Mouse (Mus musculus) heart, adult 2 months (tissue): ENCODE results near the gene Slc35g3. TPM values are rescaled to one million over a fixed set of nuclear protein-coding genes. Genes with fewer than 3 reads are reported as not detected.

Source experiments
- DNase-seq, 2 experiments: peaks; one replicate each; pipeline ENCODE4 v3.0.0; 2021
- H3K27ac ChIP-seq: fragments of 200-600 bp; 2 replicates; pipeline ENCODE4 v1.8.1; 2022
- H3K27me3 ChIP-seq: fragments of 200-500 bp; 2 replicates; pipeline ENCODE4 v1.6.1; 2012; ENCODE audit warnings: mild to moderate bottlenecking, low read length, inconsistent platforms, mixed read lengths; ENCODE audit not compliant: control insufficient read depth, insufficient read depth
- H3K36me3 ChIP-seq: fragments of 200-500 bp; 2 replicates; pipeline ENCODE4 v1.6.1; 2012; ENCODE audit warnings: low read length, inconsistent platforms; ENCODE audit not compliant: control insufficient read depth, insufficient read depth
- H3K4me1 ChIP-seq: fragments of 200-500 bp; 2 replicates; pipeline ENCODE4 v1.6.1; 2011; ENCODE audit warnings: low read length; ENCODE audit not compliant: control insufficient read depth, insufficient read depth
- H3K4me3 ChIP-seq: fragments of 200-600 bp; 2 replicates; pipeline ENCODE4 v1.8.1; 2022
- H3K79me2 ChIP-seq: fragments of 200-500 bp; replicated peaks from 2 replicates; pipeline ENCODE4 v1.6.1; 2012; ENCODE audit warnings: mild to moderate bottlenecking, inconsistent platforms, low read length, moderate library complexity, mixed read lengths; ENCODE audit not compliant: control insufficient read depth, insufficient read depth
- H3K9ac ChIP-seq: fragments of 200-500 bp; 2 replicates; pipeline ENCODE4 v1.6.1; 2012; ENCODE audit warnings: low read depth, mild to moderate bottlenecking, control low read depth, inconsistent platforms, low read length, mixed read lengths
- CTCF ChIP-seq: fragments of 200-600 bp; IDR thresholded peaks from 2 replicates; pipeline ENCODE4 v1.8.1; 2022; ENCODE audit warnings: antibody characterized with exemption, mild to moderate bottlenecking, moderate library complexity
- EP300 ChIP-seq: fragments of 200-500 bp; IDR thresholded peaks from 2 replicates; pipeline ENCODE4 v1.6.1; 2011; ENCODE audit warnings: low read depth, low read length, control low read depth; ENCODE audit not compliant: insufficient read depth
- POLR2A ChIP-seq: fragments of 200-500 bp; IDR thresholded peaks from 2 replicates; pipeline ENCODE4 v1.6.1; 2011; ENCODE audit warnings: mild to moderate bottlenecking, low read depth, low read length, control low read depth; ENCODE audit not compliant: insufficient read depth
- WGBS: fragments of 180-500 bp; shearing (Covaris S2); methylation state at CpG from one replicate; pipeline ENCODE4 v1.1.7; 2018; 5-methylcytosine and 5-hydroxymethylcytosine counted together
- intact Hi-C: fragments of 180-260 bp; cut with DNase I; formaldehyde crosslinking; loops from one replicate; pipeline ENCODE4 v1.15.1; 2025
- polyA plus RNA-seq: library from polyadenylated mRNA; depleted of rRNA; stranded (reverse); fragments of >200 nt; gene quantifications from 2 replicates; pipeline ENCODE4 v1.2.3, GENCODE M21; 2012
- total RNA-seq, 2 experiments: library from RNA; stranded (reverse); gene quantifications; 2 replicates each; pipeline ENCODE4 v1.2.3; 2021

The Slc35g3 gene
- total and polyA plus RNA-seq, 3 experiments = 0.35 TPM; not detected in 2

DNA sequence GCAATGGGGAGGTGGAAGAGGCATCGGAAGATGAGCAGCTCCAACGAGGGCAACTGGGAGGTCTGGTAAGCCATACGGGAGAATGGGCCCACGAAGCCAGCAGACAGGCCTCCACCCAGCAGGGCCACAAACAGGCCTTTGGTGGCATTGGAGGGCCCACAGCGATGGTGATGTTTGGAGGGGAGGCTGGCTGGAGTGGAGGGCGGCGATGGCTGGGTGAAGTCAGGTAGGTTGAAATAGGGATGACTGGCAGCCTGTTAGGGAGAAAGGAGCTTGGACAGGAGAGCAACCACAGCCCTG lies 917 bp downstream of the Slc35g3 start:
- intact Hi-C loops = no loop called here
- Histone ChIP-seq H3K79me2 (no peaks in the 10 kb centered on the region), H3K36me3 (peaks cover 5% of the 10 kb centered on the region), H3K4me1 (peaks cover 4% of the 10 kb centered on the region; the same call in 1 of the 2 replicates), H3K27me3 (no peaks in the 10 kb centered on the region), H3K4me3 (no peak overlapping the region), H3K27ac (no peak overlapping the region), H3K9ac (no peak overlapping the region)
- WGBS = 98% methylated on average over 7 of the region's 7 CpGs
- DNase-seq = no peak
- TF ChIP-seq POLR2A = no peak
- TF ChIP-seq CTCF = no peak
- no peak for TF ChIP-seq EP300

DNA sequence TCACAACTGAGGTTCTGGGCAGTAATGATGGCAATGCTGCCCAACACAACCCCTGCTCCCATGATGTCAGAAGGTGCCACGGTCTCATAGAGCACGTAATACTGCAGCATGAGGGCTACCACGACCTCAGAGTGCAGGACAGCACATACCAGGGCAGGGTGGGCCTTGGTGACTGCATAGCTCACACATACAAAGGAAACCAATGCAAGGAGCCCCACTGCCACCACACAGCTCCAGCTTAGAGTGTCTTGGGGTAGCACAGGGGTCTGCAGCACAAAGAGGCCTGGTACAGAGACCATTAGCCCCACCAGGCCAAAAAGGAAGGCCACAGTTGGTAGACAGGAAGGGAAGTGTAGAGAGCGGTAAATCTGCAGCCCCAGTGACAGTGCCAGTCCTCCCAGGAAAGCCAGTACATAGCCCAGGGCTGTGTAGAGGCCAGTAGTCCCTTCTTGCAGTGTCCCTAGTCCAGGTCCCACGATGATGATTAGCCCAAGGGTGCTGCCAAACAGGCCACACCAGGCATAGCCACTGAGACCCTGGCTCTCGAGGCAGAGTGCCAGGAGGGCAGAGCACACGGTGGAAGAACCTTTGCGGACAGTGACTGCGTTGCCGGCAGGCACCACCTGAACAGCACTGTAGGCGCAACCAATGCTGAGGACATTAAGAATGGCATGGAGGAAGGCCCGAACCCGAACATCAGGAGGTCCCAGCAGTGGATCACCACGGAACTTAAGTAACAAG lies 1.4 kb downstream of the Slc35g3 start:
- TF ChIP-seq CTCF (no peak), POLR2A (no peak), EP300 (no peak)
- WGBS = 85% methylated on average over 14 of the region's 14 CpGs
- no peak for DNase-seq

DNA sequence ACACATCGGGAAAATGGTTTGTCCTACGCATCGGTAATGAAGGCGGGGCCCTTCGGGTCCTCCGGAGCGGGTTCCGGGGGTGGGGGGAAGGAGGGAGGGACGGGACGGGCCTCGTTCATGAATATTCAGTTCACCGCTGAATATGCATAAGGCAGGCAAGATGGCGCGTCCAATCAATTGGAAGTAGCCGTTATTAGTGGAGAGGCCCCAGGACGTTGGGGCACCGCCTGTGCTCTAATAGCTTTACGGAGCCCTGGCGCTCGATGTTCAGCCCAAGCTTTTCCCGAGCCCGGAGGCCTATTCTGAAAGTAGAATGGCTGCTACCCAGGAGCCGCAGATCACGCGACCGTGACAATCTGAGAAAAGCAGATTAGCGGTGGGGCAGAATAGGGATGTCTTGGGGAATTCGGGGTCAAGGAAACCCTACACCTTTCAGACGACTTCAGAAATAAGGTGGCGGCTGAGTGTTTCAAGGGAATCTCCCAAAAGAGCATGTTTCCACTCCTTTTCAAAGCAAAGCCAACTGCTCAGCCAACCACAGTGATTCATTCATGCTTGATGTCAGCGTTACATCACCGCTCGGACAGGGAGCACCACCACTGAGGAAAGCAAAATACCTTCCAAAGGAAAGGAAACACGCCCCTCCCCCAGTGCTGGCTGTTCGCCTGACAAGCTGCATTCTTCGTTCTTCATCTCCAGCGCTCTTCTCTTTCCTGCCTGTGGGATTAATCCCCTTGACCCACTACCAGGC lies 2.6 kb downstream of the Slc35g3 start:
- no peaks in the 10 kb centered on the region for H3K27me3 ChIP-seq
- peak overlapping the region; percentile 100 for H3K27ac ChIP-seq
- TF ChIP-seq EP300 (peak; percentile 21; the same call in 1 of the 2 replicates), POLR2A (peak; percentile 81), CTCF (no peak)
- intact Hi-C loops = loop anchor here (1.0 to 2.0 kb wide), 6 partner anchors 44 to 162 kb away; partner anchors contain the start of genes Eif5a, Senp3 and Tmem256
- peak; percentile 88 to 92 for DNase-seq
- H3K79me2 ChIP-seq = no peaks in the 10 kb centered on the region
- peak overlapping the region; percentile 53 for H3K4me3 ChIP-seq
- under 1% methylated on average over 37 of the region's 37 CpGs for WGBS
- peaks cover 4% of the 10 kb centered on the region; the same call in 1 of the 2 replicates for H3K4me1 ChIP-seq
- peak overlapping the region; percentile 76 for H3K9ac ChIP-seq
- H3K36me3 ChIP-seq = peaks cover 7% of the 10 kb centered on the region

More for the DNA sequence above, 1.4 kb downstream of the Slc35g3 start:
- no peak overlapping the region for H3K9ac ChIP-seq
- H3K36me3 ChIP-seq = peaks cover 5% of the 10 kb centered on the region
- H3K4me3 ChIP-seq = no peak overlapping the region
- intact Hi-C loops = no loop called here
- H3K79me2 ChIP-seq = no peaks in the 10 kb centered on the region
- H3K27me3 ChIP-seq = no peaks in the 10 kb centered on the region
- peak overlapping the region; percentile 100; the same call in 1 of the 2 replicates for H3K27ac ChIP-seq
- H3K4me1 ChIP-seq = peaks cover 4% of the 10 kb centered on the region; the same call in 1 of the 2 replicates

DNA sequence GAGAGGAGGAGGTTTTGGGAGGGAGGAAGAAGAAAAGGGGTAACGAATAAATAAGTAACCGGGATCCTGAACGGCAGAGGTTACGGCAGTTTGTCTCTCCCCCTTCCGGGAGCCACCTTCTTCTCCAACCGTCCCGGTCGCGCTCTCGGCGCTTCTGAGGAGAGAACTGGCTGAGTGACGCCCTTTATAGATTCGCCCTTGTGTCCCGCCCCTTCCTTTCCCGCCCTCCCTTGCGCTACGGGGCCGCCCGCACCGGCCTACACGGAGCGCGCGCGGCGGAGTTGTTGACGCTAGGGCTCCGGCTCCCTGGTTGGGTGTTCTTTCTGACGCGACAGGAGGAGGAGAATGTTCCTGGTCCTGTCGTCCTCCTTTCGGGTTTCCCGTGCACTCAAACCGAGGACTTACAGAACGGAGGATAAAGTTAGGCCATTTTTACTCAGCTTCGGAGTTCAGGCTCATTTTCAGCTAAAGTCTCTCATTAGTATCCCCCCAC lies 3.2 kb downstream of the Slc35g3 start, which contains the start of gene Polr2a:
TSS of gene Polr2a (minus strand) at position 160 of the 493 bp plus-strand sequence.
- Histone ChIP-seq H3K36me3 (peaks cover 7% of the 10 kb centered on the region), H3K4me3 (peak within 1 kb of the TSS; percentile 66), H3K4me1 (peaks cover 4% of the 10 kb centered on the region; the same call in 1 of the 2 replicates), H3K9ac (peak within 1 kb of the TSS; percentile 76), H3K79me2 (no peaks in the 10 kb centered on the region), H3K27ac (peak within 1 kb of the TSS; percentile 100), H3K27me3 (no peaks in the 10 kb centered on the region)
- DNase-seq = peak; percentile 98
- peak; percentile 97 for TF ChIP-seq EP300
- TF ChIP-seq CTCF = no peak
- peak; percentile 100 for TF ChIP-seq POLR2A
- intact Hi-C loops = loop anchor here (1.0 to 2.0 kb wide), 6 partner anchors 44 to 162 kb away; partner anchors contain the start of genes Eif5a, Senp3 and Tmem256
- WGBS = under 1% methylated on average over 36 of the region's 36 CpGs

DNA sequence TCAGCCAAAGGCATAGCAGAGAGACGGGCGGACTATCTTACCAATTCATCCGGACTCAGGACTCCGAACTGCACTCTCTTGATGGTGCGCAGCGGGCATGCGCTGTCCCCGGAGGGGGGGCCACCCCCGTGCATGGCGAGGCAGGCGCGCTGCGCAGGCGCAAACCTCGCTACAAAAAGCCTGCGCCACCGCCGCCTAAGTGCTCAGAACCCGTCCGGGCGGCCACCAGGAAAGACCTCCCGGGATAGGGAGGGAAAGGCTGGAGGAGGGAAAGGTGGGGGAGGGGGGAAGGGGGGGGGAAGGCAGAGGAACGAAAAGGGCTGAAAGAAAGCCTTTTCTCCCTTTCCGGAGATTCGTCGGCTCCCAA lies 3.7 kb downstream of the Slc35g3 start:
- H3K27me3 ChIP-seq = no peaks in the 10 kb centered on the region
- H3K79me2 ChIP-seq = no peaks in the 10 kb centered on the region
- peak overlapping the region; percentile 66 for H3K4me3 ChIP-seq
- H3K36me3 ChIP-seq = peaks cover 7% of the 10 kb centered on the region
- H3K27ac ChIP-seq = peak overlapping the region; percentile 100
- peaks cover 4% of the 10 kb centered on the region; the same call in 1 of the 2 replicates for H3K4me1 ChIP-seq
- under 1% methylated on average over 26 of the region's 26 CpGs for WGBS
- peak overlapping the region; percentile 63 for H3K9ac ChIP-seq
- peak; percentile 99 for DNase-seq
- intact Hi-C loops = loop anchor here (1.0 to 2.0 kb wide), 6 partner anchors 45 to 163 kb away; partner anchors contain the start of genes Eif5a, Senp3 and Tmem256
- TF ChIP-seq CTCF (no peak), POLR2A (no peak), EP300 (no peak)
